Mouse (Mus musculus) forebrain, embryonic 10.5 days (tissue): ENCODE data around the gene Smad3. TPM values are rescaled to one million over a fixed set of nuclear protein-coding genes. Genes with fewer than 3 reads are reported as not detected.
A peak's percentile ranks its signal among the peaks of the same experiment; 100 is the strongest.

Experiments
- DNase-seq: peaks from one replicate; pipeline ENCODE4 v3.0.0-alpha.2; 2017; ENCODE audit warnings: low spot score; ENCODE audit errors: extremely low spot score
- H3K27ac ChIP-seq: fragments of 300-500 bp; sonication (generic); 2 replicates; pipeline ENCODE4 v1.5.1; 2016; ENCODE audit warnings: mild to moderate bottlenecking
- H3K27me3 ChIP-seq: fragments of 300-500 bp; sonication (generic); 2 replicates; pipeline ENCODE4 v1.6.1; 2016; ENCODE audit warnings: mild to moderate bottlenecking; ENCODE audit not compliant: poor library complexity, severe bottlenecking
- H3K36me3 ChIP-seq: fragments of 300-500 bp; sonication (generic); replicated peaks from 2 replicates; pipeline ENCODE4 v1.6.1; 2016; ENCODE audit warnings: mild to moderate bottlenecking, moderate library complexity
- H3K4me1 ChIP-seq: fragments of 300-500 bp; sonication (generic); 2 replicates; pipeline ENCODE4 v1.6.1; 2016
- H3K4me3 ChIP-seq: fragments of 300-500 bp; sonication (generic); 2 replicates; pipeline ENCODE4 v1.5.1; 2016; ENCODE audit warnings: mild to moderate bottlenecking, moderate library complexity
- H3K9me3 ChIP-seq: fragments of 300-500 bp; sonication (generic); 2 replicates; pipeline ENCODE4 v1.6.1; 2016; ENCODE audit warnings: mild to moderate bottlenecking, moderate library complexity
- WGBS: fragments of 180-500 bp; shearing (Covaris S2); methylation state at CpG from one replicate; pipeline ENCODE4 v1.1.7; 2016; 5-methylcytosine and 5-hydroxymethylcytosine counted together
- polyA plus RNA-seq: library from polyadenylated mRNA; unstranded; fragments of >200 nt; fragmentation: Nextera tagmentation; extraction: Ambion mirVana; gene quantifications from 2 replicates; pipeline ENCODE4 v1.2.1, GENCODE M21; 2016

The Smad3 gene
- polyA plus RNA-seq, 1 experiment from 2014 or later: 25.5 TPM

DNA sequence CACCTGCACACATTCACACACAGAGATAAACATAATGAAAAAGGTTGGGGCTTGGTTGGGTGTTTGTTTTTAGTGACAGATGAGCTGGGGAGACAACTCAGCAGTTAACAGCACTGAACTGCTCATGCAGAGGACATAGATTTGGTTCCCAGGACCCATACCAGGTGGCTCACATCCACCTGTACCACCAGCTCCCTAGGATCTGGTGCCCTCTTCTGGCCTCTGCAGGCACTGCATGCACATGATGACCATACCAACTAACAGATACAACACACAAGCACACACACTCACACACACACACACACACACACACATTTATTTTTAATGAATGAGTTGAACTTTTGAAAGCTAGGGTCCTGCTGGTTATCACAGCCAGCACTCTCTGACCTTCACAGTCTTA lies 48.5 kb downstream of the Smad3 start:
- no peak for DNase-seq
- Histone ChIP-seq H3K36me3 (peaks cover 54% of the 10 kb centered on the region), H3K9me3 (peaks cover 12% of the 10 kb centered on the region), H3K4me3 (no peak overlapping the region), H3K27ac (no peak overlapping the region), H3K4me1 (peaks cover 47% of the 10 kb centered on the region), H3K27me3 (no peaks in the 10 kb centered on the region)

DNA sequence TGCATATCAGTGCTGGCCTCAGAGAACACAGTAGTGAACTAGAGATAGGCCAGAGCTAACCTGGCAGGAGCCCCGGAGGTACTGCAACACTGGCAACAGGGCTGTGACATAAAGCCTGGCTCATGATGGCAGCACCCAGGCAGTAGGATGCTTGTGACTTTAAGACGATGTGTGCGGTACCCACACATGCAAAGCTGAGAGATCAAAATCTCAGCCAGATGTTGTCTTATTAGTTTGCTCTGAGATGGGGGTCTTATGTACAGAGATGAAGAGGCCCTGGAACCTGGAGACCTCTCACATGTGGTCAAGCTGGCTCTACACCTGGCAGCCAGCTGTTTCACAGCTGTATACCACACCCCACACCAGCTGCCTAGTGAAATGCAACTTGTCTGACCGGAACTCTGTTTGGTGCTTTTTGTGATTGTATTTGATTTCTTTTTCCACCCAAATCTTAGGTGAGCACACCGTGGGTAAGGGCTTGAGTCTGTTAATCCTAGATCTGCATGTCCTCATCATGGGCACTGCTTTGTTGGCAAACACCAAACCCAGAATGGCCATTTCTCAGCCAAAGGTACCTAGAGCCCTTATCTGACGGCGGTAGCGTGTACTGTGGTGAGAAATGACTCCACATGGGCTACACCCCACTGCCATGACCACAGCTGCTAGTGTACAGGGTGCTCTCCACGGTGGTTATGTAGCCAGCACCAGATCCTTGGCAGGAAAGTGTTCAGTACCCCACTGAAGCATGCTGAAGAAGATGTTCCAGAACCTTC lies 49.8 kb downstream of the Smad3 start:
- no peak overlapping the region for H3K27ac ChIP-seq
- no peak for DNase-seq
- WGBS: 93% methylated on average over 9 of the region's 9 CpGs
- H3K4me1 ChIP-seq: peaks cover 42% of the 10 kb centered on the region
- H3K27me3 ChIP-seq: no peaks in the 10 kb centered on the region
- H3K36me3 ChIP-seq: peaks cover 57% of the 10 kb centered on the region
- no peak overlapping the region for H3K4me3 ChIP-seq
- peaks cover 12% of the 10 kb centered on the region for H3K9me3 ChIP-seq

DNA sequence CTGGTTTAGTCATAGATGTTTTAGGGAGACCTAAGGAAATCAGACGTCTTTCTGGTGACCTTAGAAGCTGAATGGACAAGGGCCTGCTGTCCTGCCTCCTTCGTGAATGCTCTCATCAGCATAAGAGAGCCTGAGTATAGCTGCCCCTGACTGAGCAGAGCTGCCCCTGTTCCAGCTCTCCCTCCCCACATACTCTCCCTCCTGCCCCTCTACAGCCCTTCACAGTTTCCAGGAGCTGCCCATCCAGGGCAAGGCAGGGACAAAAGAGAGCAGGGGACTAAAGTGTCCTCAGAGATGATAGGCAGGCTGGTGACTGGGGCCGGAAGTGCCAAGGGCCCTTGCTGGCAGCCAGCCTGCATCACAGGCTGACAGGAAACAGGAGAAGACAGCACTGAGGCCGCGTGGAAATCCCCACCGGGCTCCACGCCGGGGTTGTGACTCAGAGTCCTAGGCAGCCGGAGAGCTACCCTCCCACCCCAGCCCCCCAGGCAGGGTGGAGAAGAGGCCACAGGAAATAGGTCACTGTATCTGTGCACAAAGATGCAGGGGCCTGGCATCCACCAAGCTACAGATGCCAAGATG lies 51.6 kb downstream of the Smad3 start:
- no peak for DNase-seq

DNA sequence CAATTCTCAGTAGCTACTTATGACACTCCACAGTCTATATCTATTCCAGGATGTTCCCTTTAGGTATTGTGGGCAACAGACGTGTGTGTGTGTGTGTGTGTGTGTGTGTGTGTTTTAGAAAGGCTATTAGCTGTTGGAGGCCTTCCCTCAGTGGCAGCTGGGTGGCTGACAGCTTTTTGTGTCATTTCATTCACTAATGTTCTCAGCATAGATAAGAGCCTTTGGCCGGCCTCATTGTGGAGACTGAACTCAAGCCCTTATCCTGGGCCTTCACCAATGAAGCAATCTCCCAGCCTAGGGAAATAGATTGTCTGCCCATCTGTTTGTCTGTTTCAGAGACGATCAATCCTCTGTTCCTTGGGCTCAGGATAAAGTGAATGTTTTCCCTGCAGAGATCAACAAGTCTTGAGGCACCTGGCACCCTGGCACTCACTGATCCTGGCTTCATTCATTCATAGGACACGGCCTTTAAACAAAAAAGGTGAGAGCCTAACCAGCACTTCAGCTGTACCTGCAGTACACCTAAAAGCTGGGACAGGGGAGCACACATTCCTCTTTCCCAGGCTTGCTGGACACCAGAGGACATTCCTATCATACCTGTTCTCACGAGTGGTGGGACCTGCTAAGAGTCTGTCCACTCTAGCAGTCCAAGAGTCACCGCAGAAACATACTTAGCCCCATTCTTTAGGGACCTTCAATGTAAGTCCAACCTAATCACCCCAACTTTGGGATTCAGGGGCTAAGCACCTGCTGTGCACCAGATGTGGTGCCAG lies 52.6 kb downstream of the Smad3 start:
- no peak for DNase-seq
- Histone ChIP-seq H3K4me3 (no peak overlapping the region), H3K9me3 (peaks cover 11% of the 10 kb centered on the region), H3K27me3 (no peaks in the 10 kb centered on the region), H3K27ac (no peak overlapping the region), H3K4me1 (peaks cover 62% of the 10 kb centered on the region), H3K36me3 (peaks cover 43% of the 10 kb centered on the region)
- 81% methylated on average over 6 of the region's 6 CpGs for WGBS

More for the DNA sequence above, 51.6 kb downstream of the Smad3 start:
- WGBS: 47% methylated on average over 9 of the region's 9 CpGs
- Histone ChIP-seq H3K36me3 (peaks cover 54% of the 10 kb centered on the region), H3K27me3 (no peaks in the 10 kb centered on the region), H3K27ac (peak overlapping the region; percentile 72), H3K4me1 (peaks cover 52% of the 10 kb centered on the region), H3K9me3 (peaks cover 12% of the 10 kb centered on the region), H3K4me3 (no peak overlapping the region)

DNA sequence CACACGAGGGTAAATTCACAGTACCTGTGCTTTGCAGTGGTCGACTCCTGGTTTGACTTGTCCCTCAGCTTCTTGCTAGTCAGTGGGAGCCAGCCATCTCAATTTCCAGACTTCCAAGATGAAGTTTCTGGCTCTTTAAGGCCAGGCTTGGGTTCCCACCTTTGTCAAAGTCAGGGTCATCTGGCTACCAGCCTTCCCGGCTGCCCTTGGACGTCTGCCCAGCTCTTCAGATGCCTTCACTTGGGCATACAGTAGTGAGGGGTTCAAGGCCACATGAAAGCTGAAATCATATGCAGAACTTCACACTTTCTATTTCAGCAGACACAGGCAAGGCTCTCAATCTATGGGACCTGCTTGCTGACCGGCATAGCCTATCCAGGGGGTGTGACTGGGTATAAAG lies 53.7 kb downstream of the Smad3 start:
- no peak for DNase-seq
- Histone ChIP-seq H3K27me3 (no peaks in the 10 kb centered on the region), H3K4me1 (peaks cover 73% of the 10 kb centered on the region), H3K9me3 (peaks cover 1% of the 10 kb centered on the region; the same call in 1 of the 2 replicates), H3K36me3 (peaks cover 33% of the 10 kb centered on the region), H3K4me3 (no peak overlapping the region), H3K27ac (no peak overlapping the region)
- 86% methylated on average over 5 of the region's 5 CpGs for WGBS

DNA sequence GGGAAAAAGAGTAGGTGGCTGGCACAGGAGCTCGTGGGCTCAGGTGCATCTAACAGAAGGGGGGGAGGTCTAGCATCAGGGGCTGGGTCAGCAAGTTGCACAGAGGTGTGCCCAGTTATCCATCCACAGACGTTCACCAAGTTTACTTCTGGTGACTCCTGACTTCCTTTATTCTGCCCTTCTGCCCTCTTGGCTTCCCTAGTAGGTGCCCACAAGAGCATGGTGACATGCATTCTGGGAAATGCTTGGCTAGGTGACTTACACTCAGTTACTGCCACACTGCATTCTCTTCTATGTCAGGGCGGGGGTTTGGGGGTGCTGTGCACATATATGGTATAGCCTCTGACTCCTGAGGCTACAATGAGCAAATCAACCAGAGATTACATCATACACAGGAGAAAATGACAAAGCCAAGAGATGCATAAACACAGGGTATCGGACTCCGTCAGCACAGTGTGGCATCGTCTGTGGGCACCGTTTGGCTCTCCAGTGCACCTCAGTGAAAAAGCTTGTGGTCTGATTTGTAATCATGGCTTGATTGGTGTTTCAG lies 54.5 kb downstream of the Smad3 start:
- H3K27ac ChIP-seq: no peak overlapping the region
- H3K4me1 ChIP-seq: peaks cover 81% of the 10 kb centered on the region
- peaks cover 25% of the 10 kb centered on the region for H3K36me3 ChIP-seq
- no peaks in the 10 kb centered on the region for H3K9me3 ChIP-seq
- DNase-seq: no peak
- H3K4me3 ChIP-seq: no peak overlapping the region
- H3K27me3 ChIP-seq: no peaks in the 10 kb centered on the region
- WGBS: 94% methylated on average over 7 of the region's 7 CpGs

DNA sequence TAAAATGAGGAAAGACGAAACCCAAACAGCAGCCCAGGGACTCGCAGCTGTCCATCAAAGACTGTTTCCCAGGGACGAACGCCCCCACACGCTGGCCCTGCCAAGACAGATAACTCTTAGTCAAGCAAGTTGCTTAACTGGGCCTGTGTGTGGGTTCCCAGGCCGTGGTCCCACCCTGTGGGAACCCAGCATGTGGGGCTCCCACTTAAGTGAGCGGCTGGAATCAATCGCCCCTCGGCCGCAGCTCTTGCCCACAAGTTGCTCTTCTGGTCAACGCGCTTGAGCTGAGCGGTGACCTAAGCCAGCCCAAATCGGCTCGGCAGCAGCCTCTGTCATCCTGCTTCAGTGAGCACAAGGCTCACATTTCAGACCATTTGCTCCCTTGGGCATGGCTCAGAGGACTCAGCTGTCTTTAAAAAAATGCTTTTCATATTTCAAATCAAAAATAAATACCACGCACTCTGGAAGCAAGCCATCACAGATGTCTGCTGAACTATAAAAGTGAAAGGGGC lies 55.2 kb downstream of the Smad3 start:
- no peak for DNase-seq
- Histone ChIP-seq H3K27ac (peak overlapping the region; percentile 40; the same call in 1 of the 2 replicates), H3K9me3 (no peaks in the 10 kb centered on the region), H3K4me1 (peaks cover 87% of the 10 kb centered on the region), H3K27me3 (no peaks in the 10 kb centered on the region), H3K4me3 (no peak overlapping the region), H3K36me3 (peaks cover 21% of the 10 kb centered on the region)
- 72% methylated on average over 16 of the region's 16 CpGs for WGBS

DNA sequence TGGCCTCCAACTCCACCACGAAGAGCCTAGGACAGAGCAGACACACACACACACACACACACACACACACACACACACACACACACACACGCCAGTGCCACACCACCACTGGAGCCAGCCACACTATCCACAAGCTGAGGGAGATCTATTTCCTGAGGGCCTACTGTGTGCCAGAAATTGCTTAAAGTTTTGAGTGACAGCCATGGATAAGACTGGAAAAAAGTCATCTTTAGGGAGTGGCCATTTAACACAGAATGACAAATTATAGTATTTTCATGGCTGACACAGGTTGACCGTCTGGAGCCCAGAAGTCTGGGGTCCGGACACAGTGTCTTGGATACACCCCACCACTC lies 55.9 kb downstream of the Smad3 start:
- no peak for DNase-seq
- Histone ChIP-seq H3K27ac (peak overlapping the region; percentile 66), H3K27me3 (no peaks in the 10 kb centered on the region), H3K36me3 (peaks cover 21% of the 10 kb centered on the region), H3K9me3 (no peaks in the 10 kb centered on the region), H3K4me1 (peaks cover 87% of the 10 kb centered on the region), H3K4me3 (no peak overlapping the region)
- WGBS: 83% methylated on average over 4 of the region's 4 CpGs

DNA sequence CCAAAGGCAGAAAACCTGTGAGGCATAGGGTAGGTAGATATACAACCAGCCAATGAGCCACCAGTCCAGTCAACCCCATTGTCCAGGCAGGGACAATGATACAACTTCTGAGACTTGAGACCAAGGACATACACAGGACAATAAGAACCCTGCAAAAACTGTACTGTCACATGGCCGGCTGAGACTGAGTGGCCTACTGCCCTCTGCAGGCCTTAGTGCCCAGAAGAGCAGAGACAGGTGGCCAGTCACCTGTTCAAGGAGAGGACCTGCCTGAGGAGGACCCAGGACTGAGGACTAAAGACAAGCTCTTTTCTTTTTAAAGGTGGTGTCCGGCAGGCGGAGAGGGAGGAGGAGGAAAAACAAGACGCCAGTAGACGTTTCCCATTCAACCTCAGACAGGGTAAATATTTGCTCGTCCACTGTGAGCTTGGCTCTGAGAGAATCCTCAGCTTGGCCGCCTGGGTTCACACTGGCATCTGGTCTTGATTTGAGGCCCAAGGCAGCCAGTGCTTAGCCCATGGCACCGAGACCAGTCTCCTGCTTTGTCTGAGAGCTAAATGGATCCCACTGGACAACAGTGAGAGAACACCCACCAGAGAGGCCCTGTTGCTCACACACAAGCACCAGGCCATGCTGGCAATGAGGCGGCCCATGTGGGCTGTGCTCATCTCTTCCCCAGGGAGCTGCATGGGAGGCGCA lies 56.4 kb downstream of the Smad3 start:
- Histone ChIP-seq H3K4me3 (no peak overlapping the region), H3K27ac (peak overlapping the region; percentile 66), H3K4me1 (peaks cover 87% of the 10 kb centered on the region), H3K27me3 (no peaks in the 10 kb centered on the region), H3K36me3 (peaks cover 21% of the 10 kb centered on the region), H3K9me3 (no peaks in the 10 kb centered on the region)
- DNase-seq: no peak
- WGBS: 80% methylated on average over 10 of the region's 10 CpGs

DNA sequence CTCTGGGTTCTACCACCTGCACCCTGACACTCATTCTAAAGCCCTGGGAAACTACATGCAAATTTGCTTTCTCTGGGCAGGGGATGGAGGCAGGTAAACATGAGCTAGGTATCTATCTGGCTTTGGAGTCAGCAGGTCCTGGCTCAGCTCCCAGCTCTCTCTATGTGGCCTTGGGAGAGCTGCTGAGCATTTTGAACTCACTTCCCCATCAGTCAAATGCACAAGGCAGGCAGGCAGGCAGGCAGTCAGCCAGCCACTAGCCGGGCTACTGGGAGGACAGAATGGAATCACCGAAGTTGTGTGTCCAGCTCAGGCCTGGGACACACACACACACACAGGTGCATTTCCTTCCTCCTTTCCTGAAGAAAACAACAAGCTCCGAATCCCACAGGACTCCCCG lies 58.6 kb downstream of the Smad3 start:
- Histone ChIP-seq H3K9me3 (no peaks in the 10 kb centered on the region), H3K27ac (0 out of 2 replicates have a peak overlapping the region, but pooled peaks have one; percentile 0), H3K27me3 (no peaks in the 10 kb centered on the region), H3K4me3 (no peak overlapping the region), H3K4me1 (peaks cover 78% of the 10 kb centered on the region), H3K36me3 (peaks cover 17% of the 10 kb centered on the region)
- no peak for DNase-seq
- 85% methylated on average over 4 of the region's 4 CpGs for WGBS

DNA sequence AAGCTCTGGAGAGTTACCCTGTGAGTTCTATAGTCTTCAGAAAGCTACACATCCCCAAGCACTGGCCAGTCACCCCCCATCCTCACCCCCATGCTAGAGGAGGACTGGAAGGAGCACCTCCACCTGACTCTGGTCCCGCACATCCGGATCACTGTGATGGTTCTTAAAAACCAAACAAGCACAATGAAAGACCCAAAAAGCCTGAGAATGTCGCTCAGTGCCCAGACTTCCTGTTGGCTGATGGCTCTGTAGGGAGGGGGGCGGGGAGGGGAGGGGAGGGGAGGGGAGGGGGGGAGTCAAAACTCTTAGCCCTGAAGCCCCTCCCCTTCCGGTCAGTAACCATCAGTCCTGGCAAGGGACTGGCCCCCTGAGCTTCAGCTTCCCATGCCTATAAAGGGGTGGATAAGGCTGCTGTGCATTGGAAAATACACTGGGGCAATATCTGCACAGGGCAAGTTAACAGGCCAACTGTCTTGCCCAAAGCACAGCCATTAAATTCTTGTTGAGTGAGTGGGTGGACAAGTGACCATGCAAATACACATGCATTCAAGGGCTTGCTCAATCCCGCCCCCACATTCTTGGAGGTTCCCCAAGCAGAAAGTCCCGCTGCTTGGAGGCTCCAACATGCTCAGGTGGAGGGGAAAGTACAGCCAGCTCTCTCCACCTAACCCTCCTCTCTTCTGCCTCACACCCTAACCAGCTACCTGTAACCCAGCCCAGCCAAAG lies 59.3 kb downstream of the Smad3 start:
- no peaks in the 10 kb centered on the region for H3K27me3 ChIP-seq
- peaks cover 77% of the 10 kb centered on the region for H3K4me1 ChIP-seq
- no peaks in the 10 kb centered on the region for H3K9me3 ChIP-seq
- H3K36me3 ChIP-seq: peaks cover 13% of the 10 kb centered on the region
- H3K4me3 ChIP-seq: no peak overlapping the region
- DNase-seq: no peak
- WGBS: 77% methylated on average over 6 of the region's 7 CpGs
- peak overlapping the region; percentile 76; the same call in 1 of the 2 replicates for H3K27ac ChIP-seq

DNA sequence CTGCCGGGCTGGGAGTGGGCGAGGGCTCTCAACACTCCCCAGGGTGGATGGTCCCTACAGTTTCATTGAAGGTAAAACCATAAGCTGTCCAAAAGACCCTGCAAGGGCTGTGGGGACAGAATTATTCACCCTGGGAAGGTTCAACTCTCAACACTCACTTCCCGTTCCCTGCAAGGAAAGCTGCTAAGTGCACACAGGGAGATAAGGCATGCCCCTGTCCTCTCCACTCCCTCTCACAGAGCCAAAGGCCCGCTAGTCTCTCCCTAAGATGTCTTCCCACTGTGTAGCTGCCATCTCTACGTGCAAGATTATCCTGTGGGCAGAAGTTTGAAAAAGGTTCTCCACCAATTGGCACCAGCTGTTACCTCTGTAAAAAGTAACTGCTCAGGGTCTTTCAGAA lies 60.2 kb downstream of the Smad3 start:
- Histone ChIP-seq H3K27ac (peak overlapping the region; percentile 76), H3K4me1 (peaks cover 68% of the 10 kb centered on the region)
- WGBS: 55% methylated on average over 5 of the region's 5 CpGs

More for the DNA sequence above, 60.2 kb downstream of the Smad3 start:
- Histone ChIP-seq H3K4me3 (no peak overlapping the region), H3K9me3 (no peaks in the 10 kb centered on the region), H3K27me3 (no peaks in the 10 kb centered on the region), H3K36me3 (peaks cover 12% of the 10 kb centered on the region)
- no peak for DNase-seq
